Mouse (Mus musculus): ENCODE measurements around the gene Igf2bp1.

The Igf2bp1 gene

DNA sequence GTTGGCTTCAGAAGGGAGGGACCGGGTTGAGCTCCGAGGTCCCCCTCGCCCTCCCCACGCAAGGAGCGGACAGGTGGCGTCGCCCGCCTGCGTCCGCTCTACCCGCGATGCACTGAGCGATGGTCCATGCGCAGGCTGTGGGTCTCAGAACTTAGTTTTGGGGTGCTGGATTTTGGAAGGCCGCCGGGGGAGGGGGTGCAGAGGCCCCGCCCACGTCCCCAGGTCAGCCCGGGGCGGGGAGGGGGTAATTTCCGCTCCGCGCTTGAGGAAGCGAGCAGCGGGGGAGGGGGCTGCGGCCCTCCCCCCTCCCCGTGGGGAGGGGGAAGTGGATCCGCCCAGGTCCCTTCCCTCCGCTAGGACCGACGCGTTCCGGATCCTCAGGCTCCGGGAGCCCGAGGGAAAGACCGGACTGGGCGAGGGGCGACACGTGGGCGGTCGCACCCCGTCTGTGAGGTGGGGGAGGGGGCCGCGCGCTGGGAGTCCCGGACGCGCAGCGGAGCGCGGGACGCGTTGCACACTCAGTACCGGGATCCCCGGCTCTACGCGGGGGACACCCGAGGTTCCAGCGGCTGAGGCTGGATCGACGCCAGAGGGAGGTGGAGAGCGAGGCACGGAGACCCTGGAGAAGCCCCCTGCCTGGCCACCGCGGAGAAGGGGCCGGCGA is 1.2 kb upstream of the Igf2bp1 start:
- DNase-seq: peak; percentile 96

DNA sequence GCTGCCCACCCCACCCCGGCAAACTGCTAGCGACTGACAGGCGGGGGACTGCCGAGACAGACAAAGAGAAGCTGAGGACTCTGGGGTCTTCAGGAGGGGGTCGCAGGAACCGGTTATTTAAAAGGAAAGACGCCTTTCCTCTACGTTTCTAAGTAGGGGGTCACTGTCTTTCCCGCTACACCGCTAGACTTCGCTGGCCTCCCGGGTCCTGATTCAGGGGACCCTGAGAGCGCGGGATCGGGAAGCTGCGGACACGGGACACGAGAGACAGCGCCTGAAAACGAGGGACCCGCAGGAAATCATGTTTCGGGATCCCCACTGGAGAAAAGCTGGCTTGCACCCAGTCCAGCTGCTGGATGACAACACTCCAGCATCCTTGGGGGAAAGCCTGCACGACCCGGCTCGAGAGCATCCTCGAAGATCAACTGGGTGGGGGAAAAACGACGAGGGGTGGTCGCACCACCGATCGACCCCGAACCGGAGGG is 669 bp upstream of the Igf2bp1 start:
- no peak for DNase-seq

DNA sequence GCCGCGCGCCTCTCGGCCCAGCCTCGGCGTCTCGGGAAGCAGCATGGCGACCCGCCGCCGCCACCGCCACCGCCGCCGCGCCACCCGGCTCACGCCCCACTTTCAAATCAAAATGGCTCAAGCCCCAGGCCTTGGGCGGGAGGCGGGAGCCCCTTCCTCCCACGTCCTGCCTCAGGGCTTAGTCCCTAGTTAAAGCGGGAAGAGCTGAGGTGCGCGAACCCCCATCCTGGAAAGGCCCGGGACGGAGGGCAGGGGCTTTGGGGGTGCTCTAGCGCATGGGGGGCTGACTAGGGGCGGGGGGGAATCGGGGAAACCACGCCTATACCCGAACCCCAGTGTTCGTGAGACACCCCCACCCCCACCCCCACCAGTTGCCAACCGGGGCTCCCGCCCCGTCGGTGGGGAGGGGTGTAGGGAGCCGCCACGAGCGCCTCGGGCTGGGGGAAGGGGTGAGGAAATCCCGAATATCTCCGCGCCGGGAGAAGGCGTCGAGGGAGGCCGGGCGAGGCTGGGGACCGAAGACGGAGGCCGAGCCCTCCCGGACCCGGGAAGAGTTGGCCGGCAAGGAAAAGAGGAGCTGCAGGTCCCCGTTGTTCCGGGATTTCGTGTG is 842 bp downstream of the Igf2bp1 start:
- peak; percentile 63 for DNase-seq

DNA sequence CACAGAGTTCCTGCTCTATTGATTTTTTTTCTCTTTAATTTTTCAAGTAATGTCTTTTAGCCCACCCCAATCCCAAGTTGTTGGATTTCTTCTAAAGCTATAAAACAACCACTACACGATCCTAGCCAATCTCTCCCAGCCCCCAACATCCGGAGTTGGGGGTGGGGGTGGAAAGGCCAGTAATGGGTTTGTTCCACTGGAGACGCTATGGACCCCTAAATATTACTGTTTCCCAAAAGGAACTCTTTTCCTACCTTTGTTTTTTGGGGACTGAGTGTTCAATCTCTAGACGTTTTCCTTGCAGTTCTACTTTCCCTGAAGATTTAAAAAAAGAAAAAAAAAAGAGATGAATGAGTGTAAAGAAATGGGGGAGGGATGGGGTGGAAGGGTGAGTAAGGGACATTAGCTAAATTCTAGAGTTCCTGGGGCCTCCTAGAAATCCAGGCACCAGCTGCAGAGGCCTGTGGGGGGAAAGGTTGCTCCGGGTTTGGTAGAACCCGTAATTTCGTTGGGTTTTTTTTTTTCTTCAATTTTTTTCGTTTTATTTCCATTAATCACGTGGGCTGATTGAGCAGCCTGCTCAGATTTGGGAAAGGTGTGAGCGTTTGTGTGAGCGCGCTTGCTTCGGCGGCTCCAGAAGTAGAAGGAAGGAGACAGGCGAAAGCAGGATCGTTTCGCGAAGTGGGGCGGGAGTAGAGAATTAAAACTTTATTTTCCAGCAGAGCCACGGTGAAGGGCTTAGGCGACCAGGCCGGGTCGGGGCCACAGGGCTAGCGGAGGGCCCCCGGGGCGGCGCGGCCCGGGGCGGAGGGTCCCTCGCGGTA is 1.6 kb downstream of the Igf2bp1 start:
- peak; percentile 60 for DNase-seq

DNA sequence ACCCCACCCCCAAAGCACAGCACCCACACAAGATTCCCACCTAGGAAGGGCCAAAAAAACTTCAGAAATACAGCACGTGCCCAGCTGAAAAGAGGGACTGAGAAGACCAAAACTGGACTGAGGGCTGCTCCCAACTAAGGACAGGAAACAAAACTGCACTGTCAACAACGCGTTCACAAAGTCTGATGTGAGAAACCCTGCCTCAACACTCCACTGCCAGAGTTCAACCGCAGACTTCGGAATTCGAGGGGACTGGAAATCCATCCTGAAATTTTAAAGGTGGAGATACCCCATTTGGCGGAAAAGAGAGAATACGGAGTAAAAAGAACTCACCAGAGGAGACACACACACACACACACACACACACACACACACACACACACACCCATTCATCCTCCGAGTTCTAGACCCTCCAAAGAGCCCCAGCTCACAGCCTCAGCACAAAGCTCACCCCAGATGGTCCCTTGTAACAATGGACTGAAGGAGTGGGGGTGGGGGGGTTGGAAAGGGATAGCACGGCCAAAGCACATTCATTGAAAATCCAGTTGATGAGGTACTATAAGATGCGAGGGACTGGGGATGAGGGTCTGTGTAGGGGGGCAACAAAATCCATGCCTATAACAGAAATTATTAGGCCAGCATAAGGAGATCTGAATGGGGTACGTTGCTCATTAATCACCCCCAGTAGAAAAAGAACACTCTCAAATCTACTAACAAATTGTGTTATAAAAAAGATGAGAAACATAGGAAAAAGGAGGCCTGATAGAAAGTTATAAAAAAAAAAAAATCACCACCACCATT is 2.4 kb downstream of the Igf2bp1 start:
- peak; percentile 71 for DNase-seq

DNA sequence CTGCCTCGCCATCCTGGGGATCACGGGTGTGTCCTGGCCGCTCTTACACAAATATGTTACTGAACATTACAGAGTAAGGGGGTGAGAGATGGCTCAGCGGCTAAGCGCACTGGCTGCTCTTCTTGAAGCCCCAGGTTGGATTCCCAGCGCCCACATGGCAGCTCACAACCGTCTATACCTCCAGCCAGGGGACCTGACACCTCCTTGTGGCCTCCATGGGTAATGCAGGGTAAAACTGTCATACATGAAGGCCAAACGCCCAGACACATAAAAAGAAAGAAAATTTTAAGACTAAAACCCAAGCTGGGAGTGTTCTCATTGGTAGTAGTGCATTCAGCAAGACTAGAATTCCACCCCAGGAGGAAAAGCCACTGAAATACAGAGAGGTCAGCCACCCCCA is 11.6 kb downstream of the Igf2bp1 start:
- no peak for DNase-seq

DNA sequence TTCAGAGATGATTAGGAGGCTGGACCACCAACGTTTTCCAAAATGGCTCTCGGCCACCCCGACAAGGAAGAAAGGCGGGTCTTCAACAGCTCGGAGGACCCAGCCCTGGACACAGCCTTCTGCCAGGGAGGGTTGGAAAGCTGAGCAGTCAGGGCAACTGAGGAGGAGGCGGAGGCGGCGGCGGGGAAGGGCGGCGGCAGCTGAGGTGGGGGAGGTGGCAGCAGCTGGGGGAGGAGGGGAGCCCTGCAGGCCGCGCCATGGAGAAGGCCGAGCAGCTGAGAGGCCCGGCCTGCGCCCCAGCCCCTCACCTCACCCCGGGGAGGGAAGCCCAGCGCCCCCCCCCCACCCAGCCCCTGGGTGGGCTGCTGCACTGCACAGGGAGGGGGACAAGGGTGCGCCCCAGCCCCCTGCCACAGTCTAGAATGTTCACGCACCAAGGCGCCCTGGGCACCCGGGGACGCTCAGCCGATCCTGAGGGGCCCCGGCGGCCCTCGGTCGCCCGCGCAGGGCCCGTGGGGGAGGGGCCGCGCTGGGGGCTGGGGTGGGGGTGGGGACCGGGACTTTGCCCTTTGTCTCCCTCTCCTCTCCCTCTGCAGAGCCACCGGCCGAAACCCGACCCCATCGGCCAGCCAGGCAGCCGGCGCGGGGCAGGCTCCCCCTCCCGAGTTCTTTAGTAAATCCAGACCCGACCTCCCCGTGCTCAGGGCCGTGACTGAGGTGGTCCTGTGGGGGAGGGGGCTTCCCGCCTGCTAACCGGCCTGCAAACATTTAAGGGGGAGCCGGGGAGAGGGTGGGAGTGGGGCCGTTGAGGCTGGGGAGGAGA is 14.6 kb downstream of the Igf2bp1 start:
- peak; percentile 93 for DNase-seq

DNA sequence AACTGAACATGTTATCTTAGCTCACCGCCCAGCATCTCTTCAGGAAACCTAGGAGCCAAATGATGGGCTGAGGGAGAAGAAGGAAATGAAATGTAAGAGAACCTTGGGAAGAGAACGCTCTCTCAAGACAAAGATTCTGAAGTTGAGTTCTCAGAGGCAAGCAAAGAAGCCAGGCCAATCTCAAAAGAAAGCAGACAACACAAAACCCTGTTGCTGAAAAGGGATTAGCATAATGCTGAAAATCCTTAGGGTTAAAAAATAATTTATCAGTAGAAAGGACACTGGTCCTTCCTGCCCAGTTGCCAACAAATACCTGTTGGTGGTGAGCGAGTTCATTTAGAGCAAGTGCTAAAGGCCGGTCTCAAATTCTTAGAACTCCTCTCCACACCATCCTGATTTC is 15.3 kb downstream of the Igf2bp1 start:
- no peak for DNase-seq

DNA sequence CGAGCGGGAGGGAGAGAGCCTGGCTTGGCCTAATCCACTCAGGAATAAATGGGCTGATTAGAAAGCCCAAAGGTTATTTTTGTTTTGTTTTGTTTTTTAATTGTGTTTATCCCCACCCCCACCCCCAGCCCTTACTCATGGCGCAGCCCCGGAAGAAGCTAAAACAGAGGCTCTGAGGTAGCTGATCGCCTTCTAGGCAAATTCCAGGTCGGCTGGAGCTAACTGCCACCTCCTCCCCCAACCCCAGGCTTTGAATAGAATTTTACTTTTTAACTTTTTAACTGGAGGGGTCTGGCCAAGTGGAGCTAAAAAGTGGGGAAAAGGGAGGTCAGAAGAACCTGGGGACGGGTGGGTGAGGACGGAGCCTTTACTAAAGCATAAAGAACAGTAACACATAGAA is 15.9 kb downstream of the Igf2bp1 start:
- no peak for DNase-seq

DNA sequence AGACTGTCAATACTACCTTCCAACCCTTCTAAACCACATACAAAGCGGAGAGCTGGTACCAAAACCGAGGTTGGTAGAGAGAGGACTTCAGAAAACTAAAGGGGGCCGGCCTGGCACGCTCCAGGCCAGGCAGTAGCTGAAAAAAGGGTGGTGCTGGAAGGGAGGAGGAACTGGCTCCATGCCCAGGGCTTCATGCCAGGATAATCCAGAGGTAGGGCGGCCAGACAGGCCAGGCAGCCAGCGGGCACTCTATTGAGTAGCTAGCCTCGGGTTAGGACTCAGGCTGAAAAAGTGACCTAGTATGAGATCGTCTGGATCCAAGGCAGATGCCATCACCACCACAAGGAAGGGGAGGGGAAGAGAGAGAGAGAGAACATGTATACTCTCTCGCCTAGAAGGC is 17.2 kb downstream of the Igf2bp1 start:
- no peak for DNase-seq

DNA sequence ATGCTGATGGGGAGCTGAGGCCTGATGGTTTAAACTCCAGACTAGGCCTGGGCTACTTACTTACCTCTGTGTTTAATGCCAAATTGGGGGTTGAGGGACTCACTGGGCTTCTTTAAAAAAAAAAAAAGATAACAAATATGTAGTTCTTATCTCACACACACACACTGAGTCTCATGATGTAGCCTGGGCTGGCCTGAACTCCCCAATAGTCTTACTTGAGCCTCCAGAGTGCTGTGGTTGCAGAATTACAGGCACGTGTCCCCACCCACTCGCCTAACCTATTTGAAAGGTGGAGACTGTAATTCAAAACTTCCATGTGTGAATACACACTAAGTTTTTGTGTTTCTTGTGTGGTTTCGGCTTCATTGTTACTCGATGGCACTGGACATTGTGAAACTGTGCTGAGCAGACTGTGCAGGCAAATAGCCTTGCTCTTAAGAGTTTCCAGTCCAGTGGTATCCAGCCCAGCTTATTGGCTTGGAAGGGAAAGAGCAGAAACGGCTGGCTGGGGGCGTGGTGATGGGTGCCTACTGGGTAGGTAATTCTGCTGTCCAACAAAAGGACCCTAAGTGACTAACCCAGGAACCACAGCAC is 17.8 kb downstream of the Igf2bp1 start:
- no peak for DNase-seq

DNA sequence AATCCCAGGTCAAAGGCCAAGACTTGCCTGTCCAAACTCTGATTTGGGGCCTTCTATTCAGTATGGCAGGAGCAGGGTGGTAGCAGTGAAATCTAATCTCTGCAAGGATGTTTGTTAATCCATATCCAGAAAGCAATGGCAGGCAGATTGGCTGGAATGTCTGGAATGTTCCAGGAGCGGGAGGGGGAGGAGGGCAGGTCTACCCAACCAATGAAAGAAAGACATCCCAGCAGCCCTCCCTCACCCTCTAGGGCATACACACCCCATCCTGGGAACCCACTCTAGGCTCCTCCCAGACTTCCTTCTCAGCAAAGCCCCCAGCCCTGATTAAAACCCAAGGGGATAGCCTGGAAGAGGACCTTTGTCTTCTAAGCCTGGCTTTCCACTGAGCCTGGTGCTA is 23.3 kb downstream of the Igf2bp1 start:
- DNase-seq: peak; percentile 78

DNA sequence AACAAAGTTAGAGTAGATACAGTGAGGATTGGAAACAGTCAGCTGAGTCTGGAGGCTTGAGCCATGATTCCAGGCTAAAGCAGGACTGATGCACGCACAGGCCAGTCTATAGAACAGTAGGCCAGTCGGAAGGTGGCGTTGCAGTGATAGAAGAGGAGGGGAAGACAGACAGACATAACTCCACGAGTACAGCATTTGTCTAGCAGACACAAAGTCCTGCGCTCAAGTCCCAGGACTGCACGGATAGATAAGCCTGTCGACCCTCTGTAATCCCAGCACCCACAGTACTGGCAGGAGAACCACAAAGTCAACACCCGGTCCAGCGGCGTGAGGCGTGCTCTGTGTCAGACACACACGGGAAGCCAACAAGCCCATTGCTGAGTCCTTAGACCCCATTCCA is 23.9 kb downstream of the Igf2bp1 start:
- DNase-seq: no peak

DNA sequence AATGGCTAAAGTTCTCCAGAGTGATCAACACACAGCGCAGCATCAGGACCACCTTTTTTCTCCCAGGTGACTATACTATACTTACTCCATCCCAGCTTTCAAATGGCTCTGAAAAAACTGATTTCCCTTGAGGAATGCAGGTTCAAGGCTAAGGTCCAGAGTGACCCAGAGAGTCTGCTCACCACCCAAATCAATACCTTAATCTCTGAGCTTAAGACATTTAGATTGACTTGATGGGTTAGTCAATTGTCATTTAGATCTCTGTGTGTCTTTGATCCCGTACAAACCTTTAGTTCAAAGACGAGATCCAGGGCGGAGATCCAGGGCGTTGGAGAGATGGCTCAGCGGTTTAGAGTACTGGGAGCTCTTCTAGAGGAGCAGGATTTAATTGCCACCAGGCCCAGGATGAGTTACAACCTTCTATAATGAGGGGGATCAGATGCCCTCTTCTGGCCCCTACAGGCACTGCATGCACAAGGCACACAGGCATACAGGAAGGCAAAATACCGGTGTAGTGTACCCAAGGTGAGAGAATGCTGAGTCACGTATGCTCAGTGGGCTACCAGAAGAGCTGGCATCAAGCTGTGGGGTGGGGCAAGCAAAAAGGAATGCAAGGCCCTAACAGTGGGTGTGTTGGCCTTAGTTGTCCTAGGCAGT is 24.9 kb downstream of the Igf2bp1 start:
- peak; percentile 63 for DNase-seq

DNA sequence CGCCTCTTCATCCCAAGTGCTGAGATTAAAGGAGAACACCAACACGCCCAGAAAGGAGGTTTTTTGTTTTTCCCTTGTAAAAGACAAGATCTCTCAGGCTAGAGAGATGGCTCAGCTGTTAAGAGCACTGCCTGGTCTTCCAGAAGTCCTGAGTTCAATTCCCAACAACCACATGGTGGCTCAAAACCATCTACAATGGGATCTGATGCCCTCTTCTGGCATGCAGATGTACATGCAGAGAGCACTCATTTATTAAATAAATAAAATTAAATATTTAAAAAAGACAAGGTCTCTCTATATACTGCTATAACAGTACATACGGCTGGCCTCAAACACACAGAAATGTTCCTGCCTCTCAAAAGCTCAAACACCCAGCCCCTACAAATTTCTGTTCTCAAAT is 27.3 kb downstream of the Igf2bp1 start:
- DNase-seq: no peak

DNA sequence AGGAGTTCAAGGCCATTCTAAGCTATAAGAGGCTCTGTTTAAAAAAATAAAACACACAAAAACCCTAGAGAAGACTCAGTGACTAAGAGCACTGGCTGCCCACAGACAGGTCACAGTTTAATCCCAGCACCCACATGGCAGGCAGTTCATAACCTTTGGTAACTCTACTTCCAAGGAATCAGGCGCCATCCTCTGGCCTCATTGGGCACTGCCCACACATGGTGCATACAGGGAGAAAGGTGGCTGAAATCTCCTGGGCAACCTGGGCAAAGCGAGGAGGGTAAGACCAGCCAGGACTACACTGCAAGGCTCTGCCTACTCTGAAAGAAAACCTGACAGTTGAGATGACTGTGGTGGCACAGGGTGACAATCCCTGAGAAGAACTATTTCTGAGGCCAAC is 29.4 kb downstream of the Igf2bp1 start:
- no peak for DNase-seq

DNA sequence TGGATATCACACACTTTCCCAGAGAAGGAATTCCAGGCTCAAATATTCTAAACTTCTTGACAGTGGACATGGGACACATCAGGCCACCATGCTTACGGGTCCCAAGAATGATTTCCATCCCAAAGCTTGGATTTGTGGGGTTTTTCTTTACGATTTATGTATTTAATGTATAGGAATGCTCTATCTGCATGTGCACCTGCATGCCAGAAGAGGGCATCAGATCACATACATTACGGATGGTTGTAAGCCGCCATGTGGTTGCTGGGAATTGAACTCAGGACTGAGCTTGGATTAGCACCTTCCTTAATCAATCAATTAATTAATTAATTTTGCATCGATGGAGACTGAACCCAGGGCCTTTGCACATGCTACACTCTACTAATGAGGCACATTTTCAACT is 30.0 kb downstream of the Igf2bp1 start:
- no peak for DNase-seq

DNA sequence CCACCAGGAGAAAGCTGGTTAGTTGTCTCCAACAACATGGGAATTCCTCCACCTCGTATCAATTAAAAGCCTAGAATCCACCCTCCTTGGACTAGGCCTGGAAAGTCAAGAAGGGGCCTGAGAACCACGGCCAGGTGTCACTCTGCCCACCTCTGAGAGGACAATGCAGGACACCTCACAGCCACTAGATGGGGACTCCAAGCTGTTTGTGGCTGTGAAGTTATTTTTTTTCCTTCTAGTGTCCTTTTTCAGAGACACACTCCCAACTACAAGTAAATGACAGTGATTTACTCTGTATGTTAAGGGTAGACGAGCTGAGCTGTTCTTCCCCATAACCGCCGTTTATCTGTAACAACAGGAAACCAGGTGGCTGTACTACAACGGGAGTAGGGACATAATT is 32.6 kb downstream of the Igf2bp1 start:
- no peak for DNase-seq

DNA sequence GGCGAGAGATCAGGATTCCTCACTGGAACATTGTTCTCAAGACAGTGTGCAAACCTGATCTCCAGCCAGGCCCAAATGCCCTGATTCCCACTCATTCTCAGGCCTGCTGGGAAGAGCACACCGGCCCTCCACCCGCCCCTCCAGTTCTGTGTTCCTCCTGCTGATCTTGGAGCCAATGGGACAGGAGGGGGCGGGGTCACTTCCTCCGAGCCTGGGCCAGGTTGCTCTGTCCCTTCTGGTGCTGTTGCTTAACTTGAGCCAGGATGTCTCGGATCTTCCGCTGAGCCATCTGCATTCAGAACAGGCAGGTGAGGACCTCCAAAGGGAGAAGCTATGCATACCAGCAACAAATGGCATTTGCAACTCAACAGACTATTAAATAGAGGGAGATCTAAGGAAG is 42.4 kb downstream of the Igf2bp1 start:
- DNase-seq: no peak

DNA sequence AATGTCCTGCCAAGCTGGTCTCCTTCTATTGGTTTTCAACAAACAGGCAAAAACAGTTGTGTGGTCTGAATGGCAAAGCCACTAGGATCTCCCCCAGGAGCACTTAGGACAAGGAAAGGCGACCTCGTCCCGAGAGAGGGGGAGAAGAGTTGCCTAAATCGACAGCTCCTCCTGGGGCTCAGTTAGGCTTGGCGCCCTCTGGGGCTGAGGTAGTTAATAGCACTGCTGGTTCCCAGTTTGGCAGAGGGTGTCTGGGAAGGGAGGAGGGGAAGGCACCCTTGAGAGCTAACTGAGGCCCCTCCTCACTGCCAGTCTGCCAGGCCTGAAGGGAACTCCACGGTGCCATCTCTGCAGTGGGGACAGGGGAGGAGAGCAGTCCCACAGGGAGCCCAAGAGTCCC is 46.6 kb downstream of the Igf2bp1 start:
- DNase-seq: no peak

DNA sequence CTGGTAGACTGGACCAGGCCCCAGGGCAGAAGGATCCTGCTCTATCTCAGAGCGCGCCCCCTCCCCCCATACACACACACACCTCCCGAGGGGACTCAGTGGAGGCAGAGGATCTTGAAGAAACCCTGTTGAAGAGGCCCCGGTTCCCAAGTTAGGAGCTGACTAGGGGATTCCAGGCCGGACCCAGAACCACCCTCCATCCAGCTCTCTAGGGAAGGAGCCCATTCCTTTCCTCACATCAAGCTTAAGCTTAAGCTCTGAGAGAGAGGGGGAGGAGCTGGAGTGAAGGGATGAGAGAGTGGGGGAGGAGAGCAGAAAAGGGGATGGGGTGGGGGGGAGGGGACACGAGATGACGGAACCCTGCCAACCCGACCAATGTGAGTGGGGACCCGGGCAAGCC is 47.5 kb downstream of the Igf2bp1 start:
- no peak for DNase-seq
